Mouse (Mus musculus): ENCODE measurements around the gene Tbx15. TPM values are rescaled to one million over a fixed set of nuclear protein-coding genes. Genes with fewer than 3 reads are reported as not detected.

The Tbx15 gene
- polyA plus RNA-seq, 1 experiment from 2014 or later, result 0.92 TPM

- no peak for DNase-seq
- 72% methylated on average over 4 of the region's 4 CpGs for WGBS
These were observed 146.9 kb downstream of the Tbx15 start for GRCm38 (mm10) chr3:99387127-99387526.

More at GRCm38 (mm10) chr3:99387127-99387526, 146.9 kb downstream of the Tbx15 start:
- no peak overlapping the region for H3K4me3 ChIP-seq (replicated peaks; ENCODE audit: low read depth, low read length)
- H3K9me3 ChIP-seq (ENCODE audit: control insufficient read depth, low read length), result no peaks in the 10 kb centered on the region
- no peaks in the 10 kb centered on the region for H3K27me3 ChIP-seq (ENCODE audit: control insufficient read depth, insufficient read depth, low read length)
- H3K36me3 ChIP-seq (ENCODE audit: control insufficient read depth, insufficient read depth, low read length), result no peaks in the 10 kb centered on the region
- H3K9ac ChIP-seq (replicated peaks; ENCODE audit: low read length), result no peak overlapping the region
- no peak overlapping the region for H3K27ac ChIP-seq (replicated peaks; ENCODE audit: low read depth, low read length)
- H3K4me1 ChIP-seq (ENCODE audit: control insufficient read depth, insufficient read depth, low read length), result no peaks in the 10 kb centered on the region
- no peak for ATAC-seq (ENCODE audit: low FRiP score, low TSS enrichment)
- no peak overlapping the region for H3K4me2 ChIP-seq (ENCODE audit: low read length)

Small RNA genes lying within 50 kb of the gene (microRNA-seq; reads per million reads assigned to microRNA genes)
- gene Mir6481, result not detected

Other genes starting within 250 kb of the Tbx15 start
- gene Wars2, start 99.3 kb upstream of the Tbx15 start, polyA plus RNA-seq (2014; fragmentation: Nextera tagmentation; extraction: Ambion mirVana), result 2.9 and 6.3 TPM in 2 replicates